11 mouse cellular contexts compared by ENCODE assay signal in genomic region chr2:167563703-167564102, GRCm38 (mm10). TPM values are rescaled to one million over a fixed set of nuclear protein-coding genes. Genes with fewer than 3 reads are reported as not detected.
DNase-seq lines count a peak whose midpoint lies in the region; ATAC-seq and TF ChIP-seq lines count a peak whose summit lies in the region.
"Had no signal": no experiment of that assay in that cellular context is flagged by ENCODE, and none has a peak within 500 bp of the region (broad histone marks: within the 10 kb centered on the region; RNA-seq: fewer than 3 reads in every experiment).

No protein-coding gene starts in this region.

- peaks cover 4% of the 10 kb centered on the region; the same call in 1 of the 2 replicates for H3K27me3 ChIP-seq in kidney, embryonic 16.5 days (ENCODE audit: insufficient read depth, low read length)
- H3K27me3 ChIP-seq in embryonic facial prominence, embryonic 11.5 days (ENCODE audit: control insufficient read depth, insufficient read depth, low read length) = no peaks in the 10 kb centered on the region
- H3K27me3 ChIP-seq in intestine, embryonic 15.5 days (replicated peaks) = 0 out of 2 replicates have a peak, but pooled peaks cover 8% of the 10 kb centered on the region

- H3K36me3 ChIP-seq in kidney, embryonic 16.5 days (ENCODE audit: insufficient read depth, low read length) = no peaks in the 10 kb centered on the region
- no peaks in the 10 kb centered on the region for H3K36me3 ChIP-seq in embryonic facial prominence, embryonic 11.5 days (replicated peaks; ENCODE audit: control insufficient read depth, insufficient read depth, low read depth, low read length)
- no peaks in the 10 kb centered on the region for H3K36me3 ChIP-seq in intestine, embryonic 15.5 days

- DNase-seq in kidney, postnatal 10 days = no peak
- peak; percentile 58 for DNase-seq in brain, embryonic 14.5 days (ENCODE audit: low read depth)
- DNase-seq in embryonic facial prominence, embryonic 11.5 days (ENCODE audit: low spot score) = peak; percentile 88
- no peak for DNase-seq in left cerebral cortex, postnatal 36 days (ENCODE audit: low spot score in 2 of 2)
- no peak for DNase-seq in adrenal gland, postnatal 4 days (ENCODE audit: low spot score in 2 of 2)
- DNase-seq: cerebellum, adult 8-10 months; kidney, adult 11 months had no signal

- peak; percentile 53 for ATAC-seq in kidney, embryonic 16.5 days (ENCODE audit: low FRiP score, low TSS enrichment)
- peak; percentile 51 for ATAC-seq in embryonic facial prominence, embryonic 11.5 days (replicated peaks; ENCODE audit: insufficient number of reproducible peaks, low FRiP score, low TSS enrichment, low read depth)
- ATAC-seq in intestine, embryonic 15.5 days = peak; percentile 53; the same call in 1 of the 2 replicates
- ATAC-seq in megakaryocyte-erythroid progenitor cell, adult 5-6 weeks (replicated peaks; ENCODE audit: low FRiP score, low TSS enrichment, poor library complexity, severe bottlenecking) = no peak

- H3K9me3 ChIP-seq in kidney, embryonic 16.5 days (ENCODE audit: low read length) = no peaks in the 10 kb centered on the region
- H3K9me3 ChIP-seq in embryonic facial prominence, embryonic 11.5 days (replicated peaks; ENCODE audit: control insufficient read depth, low read length) = no peaks in the 10 kb centered on the region
- no peaks in the 10 kb centered on the region for H3K9me3 ChIP-seq in intestine, embryonic 15.5 days

- H3K27ac ChIP-seq in kidney, embryonic 16.5 days (ENCODE audit: low read length) = no peak overlapping the region; the same call in 1 of the 2 replicates
- H3K27ac ChIP-seq in embryonic facial prominence, embryonic 11.5 days (replicated peaks; ENCODE audit: low read depth, low read length) = peak overlapping the region; percentile 78
- peak overlapping the region; percentile 32; the same call in 1 of the 2 replicates for H3K27ac ChIP-seq in intestine, embryonic 15.5 days

- no peak for TF ChIP-seq CTCF in brain, embryonic 14.5 days (IDR thresholded peaks at IDR 0.05; ENCODE audit: borderline replicate concordance, extremely low read depth, insufficient read depth, insufficient read length)

- TF ChIP-seq POLR2A in brain, embryonic 14.5 days (IDR thresholded peaks at IDR 0.05; ENCODE audit: borderline replicate concordance, extremely low read depth, insufficient read depth, insufficient read length, poor library complexity, severe bottlenecking) = no peak

- no peak overlapping the region for H3K4me2 ChIP-seq in kidney, embryonic 16.5 days (replicated peaks; ENCODE audit: low read depth, low read length)
- H3K4me2 ChIP-seq in embryonic facial prominence, embryonic 11.5 days (ENCODE audit: low read depth, low read length) = peak overlapping the region; percentile 23; the same call in 1 of the 2 replicates
- H3K4me2 ChIP-seq in intestine, embryonic 15.5 days (replicated peaks) = no peak overlapping the region

- intact Hi-C loops in left cerebral cortex, postnatal 36 days (cut with DNase I) = no loop called here

- no peak overlapping the region for H3K9ac ChIP-seq in kidney, embryonic 16.5 days (replicated peaks; ENCODE audit: low read length)
- no peak overlapping the region; the same call in 1 of the 2 replicates for H3K9ac ChIP-seq in embryonic facial prominence, embryonic 11.5 days (replicated peaks; ENCODE audit: low read length)
- no peak overlapping the region for H3K9ac ChIP-seq in intestine, embryonic 15.5 days

- WGBS in kidney, embryonic 16.5 days = 41% methylated on average over 9 of the region's 12 CpGs
- WGBS in embryonic facial prominence, embryonic 11.5 days = 23% methylated on average over 12 of the region's 12 CpGs
- WGBS in intestine, embryonic 15.5 days = 38% methylated on average over 12 of the region's 12 CpGs

- no peak overlapping the region for H3K4me3 ChIP-seq in kidney, embryonic 16.5 days (ENCODE audit: low read length)
- no peak overlapping the region for H3K4me3 ChIP-seq in embryonic facial prominence, embryonic 11.5 days (ENCODE audit: low read depth, low read length)
- H3K4me3 ChIP-seq in intestine, embryonic 15.5 days (replicated peaks) = no peak overlapping the region

- peaks cover 46% of the 10 kb centered on the region for H3K4me1 ChIP-seq in kidney, embryonic 16.5 days (ENCODE audit: insufficient read depth, low read length)
- peaks cover 29% of the 10 kb centered on the region for H3K4me1 ChIP-seq in embryonic facial prominence, embryonic 11.5 days (ENCODE audit: control insufficient read depth, insufficient read depth, low read length)
- H3K4me1 ChIP-seq in intestine, embryonic 15.5 days (replicated peaks) = peaks cover 33% of the 10 kb centered on the region

RNA-seq across cellular contexts. Expression of gene Snai1, which starts 25.7 kb away (rescaled TPM):
- 40.8 and 49.3 TPM in 2 replicates for polyA plus RNA-seq in kidney, embryonic 16.5 days (2015; fragmentation: Nextera tagmentation; extraction: Ambion mirVana)
- 7.8 and 12.0 TPM in 2 replicates for polyA plus RNA-seq in brain, embryonic 14.5 days (2012; rRNA removed)
- 66.8 and 76.2 TPM in 2 replicates for polyA plus RNA-seq in embryonic facial prominence, embryonic 11.5 days (2014; fragmentation: Nextera tagmentation; extraction: Ambion mirVana)
- polyA plus RNA-seq in intestine, embryonic 15.5 days (2015; fragmentation: Nextera tagmentation; extraction: Ambion mirVana) = 14.3 and 16.1 TPM in 2 replicates
- 0.37 TPM in 1 of 2 replicates, not detected in the other for total RNA-seq in megakaryocyte-erythroid progenitor cell, adult 5-6 weeks (2014; fragmentation: Nextera tagmentation)
- total RNA-seq in megakaryocyte-erythroid progenitor cell, adult 5-6 weeks (2017) = 0.52 TPM in 1 of 2 replicates, not detected in the other
- under 1 TPM; 0.52 to 0.88 TPM for total RNA-seq in left cerebral cortex, postnatal 36 days (2021)
- 10 to 100 TPM; 13.2 to 14.8 TPM for total RNA-seq in adrenal gland, postnatal 4 days (2021)
- total RNA-seq: monocyte, adult 5-6 weeks had no signal

Comparison
In these comparisons a context has a peak if more than half of its experiments do, and no peak if none do; other contexts are left out.
1. DNase-seq: peak in brain, embryonic 14.5 days (single experiment) and embryonic facial prominence, embryonic 11.5 days (single experiment); none in kidney, postnatal 10 days (single experiment), left cerebral cortex, postnatal 36 days (0 of 2) and adrenal gland, postnatal 4 days (0 of 2).